Mouse (Mus musculus) olfactory bulb, adult 2 months (tissue): ENCODE data around the gene Iqgap1.

Experiments used
- CTCF ChIP-seq: fragments of 200-500 bp; IDR thresholded peaks from 2 replicates; pipeline ENCODE4 v1.5.1; 2012; ENCODE audit warnings: low read depth, mild to moderate bottlenecking, low read length, moderate library complexity; ENCODE audit not compliant: insufficient read depth
- POLR2A ChIP-seq: fragments of 200-500 bp; IDR thresholded peaks from 2 replicates; pipeline ENCODE4 v1.6.1; 2012; ENCODE audit warnings: mild to moderate bottlenecking, low read depth, low read length, moderate library complexity; ENCODE audit not compliant: insufficient read depth

DNA sequence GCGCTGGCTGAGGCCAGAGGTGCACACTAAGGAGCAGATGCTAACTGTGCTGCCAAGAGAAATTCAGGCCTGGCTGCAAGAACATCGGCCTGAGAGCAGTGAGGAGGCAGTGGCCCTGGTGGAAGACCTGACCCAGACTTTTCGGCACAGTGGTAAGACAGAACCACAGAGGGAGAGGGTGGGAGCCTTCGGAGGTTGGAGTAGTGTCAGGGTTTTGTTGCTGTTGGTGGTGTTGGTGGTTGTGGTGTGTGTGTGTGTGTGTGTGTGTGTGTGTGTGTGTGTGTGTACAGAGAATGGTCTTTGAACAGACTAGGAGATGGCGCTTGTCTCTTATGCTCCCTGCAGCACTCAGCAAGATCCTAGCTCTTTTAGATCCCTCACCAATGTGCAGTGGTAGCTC lies 37.7 kb upstream of the Iqgap1 start:
- TF ChIP-seq CTCF (no peak), POLR2A (no peak)
